Mouse (Mus musculus): ENCODE data around the gene Atrn. TPM values are rescaled to one million over a fixed set of nuclear protein-coding genes. Genes with fewer than 3 reads are reported as not detected.

Atrn gene
- total RNA-seq (2023) = 28.5 TPM

GRCm38 (mm10) chr2:130905751-130906583 is at the start of gene Atrn, which contains the start of gene 4930402H24Rik:
Atrn (plus strand) TSS chr2:130906495.
4930402H24Rik (minus strand) TSS chr2:130906406.

GRCm38 (mm10) chr2:131042988-131043387 is 136.7 kb downstream of the Atrn start, which contains the start of gene Gfra4:
Gfra4 (minus strand) TSS chr2:131043088.

GRCm38 (mm10) chr2:131063404-131063864 is 157.1 kb downstream of the Atrn start, which contains the start of gene Adam33:
Adam33 (minus strand) TSS chr2:131063814.

Other genes with a start within 250 kb of the Atrn start
- 146 TPM for gene Ddrgk1, start 241.8 kb upstream of the Atrn start, total RNA-seq (2023)
- gene Itpa, start 238.9 kb upstream of the Atrn start, total RNA-seq (2023) = 10.3 TPM
- 1.1 TPM for gene Slc4a11, start 209.0 kb upstream of the Atrn start, total RNA-seq (2023)
- 28.0 TPM for gene 4930402H24Rik, start 89 bp upstream of the Atrn start, total RNA-seq (2023)
- not detected for gene Gfra4, start 136.6 kb downstream of the Atrn start, total RNA-seq (2023)
- 0.41 TPM for gene Adam33, start 157.3 kb downstream of the Atrn start, total RNA-seq (2023)
- 0.29 TPM for gene Siglec1, start 180.3 kb downstream of the Atrn start, total RNA-seq (2023)
- gene Hspa12b, start 220.8 kb downstream of the Atrn start, total RNA-seq (2023) = not detected
- gene Gm11037, start 227.0 kb downstream of the Atrn start, total RNA-seq (2023) = not detected

Measured in CD4-positive naive resting alpha-beta T cell, adult 76 days (primary cell).